Mouse (Mus musculus) adrenal gland, postnatal 25 days (tissue): Measurements from ENCODE around the gene Gnai3. TPM values are rescaled to one million over a fixed set of nuclear protein-coding genes. Genes with fewer than 3 reads are reported as not detected.

Experiments
- DNase-seq: peaks from one replicate; pipeline ENCODE4 v3.0.0; 2021; ENCODE audit warnings: mixed read lengths
- total RNA-seq: library from RNA; stranded (reverse); gene quantifications from 2 replicates; pipeline ENCODE4 v1.2.3, GENCODE M21; 2021

Gene Gnai3
- total RNA-seq, 1 experiment from 2014 or later, result 143 TPM

DNA sequence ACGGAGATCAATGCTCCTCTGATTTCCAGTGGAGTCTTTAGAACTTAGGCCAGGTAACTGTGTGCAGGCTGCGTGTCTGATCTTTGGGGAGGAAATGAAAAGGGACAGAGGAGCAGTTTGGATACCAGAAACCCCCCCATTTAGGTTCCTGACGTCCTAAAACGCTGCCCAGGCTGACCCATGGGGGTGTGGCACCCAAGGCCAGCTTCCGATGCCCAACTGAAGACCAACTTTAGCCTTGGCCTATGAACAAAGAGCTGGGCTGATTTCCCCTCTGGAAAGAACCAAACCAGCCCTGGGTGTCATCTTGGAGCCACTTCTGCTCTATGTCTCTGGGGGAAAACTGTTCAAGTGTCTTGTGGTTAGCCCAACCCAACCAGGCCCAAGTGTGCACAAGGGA is 18.1 kb upstream of the Gnai3 start:
- no peak for DNase-seq

DNA sequence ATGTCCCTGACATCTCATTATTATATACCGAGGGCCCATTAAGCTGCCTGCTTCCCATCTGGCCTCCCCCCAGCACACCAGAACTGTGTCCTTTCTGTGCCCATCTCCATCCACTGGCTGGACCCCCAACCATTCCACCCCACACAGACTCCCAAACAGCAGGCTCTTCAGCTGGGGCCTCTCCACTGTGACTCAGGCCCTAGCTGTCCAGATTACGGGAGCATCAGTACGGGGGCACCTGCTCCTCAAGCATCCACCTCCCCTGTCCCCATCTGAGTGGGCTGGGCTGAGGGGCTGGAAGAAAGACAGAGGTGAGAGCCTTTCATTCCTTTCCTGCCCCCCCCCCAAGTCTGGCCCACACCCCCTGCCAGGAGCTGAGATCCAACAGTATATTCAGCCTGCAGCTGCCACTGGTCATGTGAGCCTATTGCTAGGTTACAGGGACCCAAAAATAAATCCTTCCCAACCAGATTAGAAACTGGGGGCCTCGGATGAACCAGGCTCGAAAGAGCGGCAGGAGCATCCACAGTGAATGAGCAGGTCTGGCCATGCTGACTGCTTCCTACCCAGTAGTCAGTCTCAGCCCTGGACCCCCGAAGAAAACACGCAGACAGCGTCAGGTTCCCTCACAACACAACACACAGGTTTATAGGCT is 12.6 kb upstream of the Gnai3 start:
- no peak for DNase-seq

DNA sequence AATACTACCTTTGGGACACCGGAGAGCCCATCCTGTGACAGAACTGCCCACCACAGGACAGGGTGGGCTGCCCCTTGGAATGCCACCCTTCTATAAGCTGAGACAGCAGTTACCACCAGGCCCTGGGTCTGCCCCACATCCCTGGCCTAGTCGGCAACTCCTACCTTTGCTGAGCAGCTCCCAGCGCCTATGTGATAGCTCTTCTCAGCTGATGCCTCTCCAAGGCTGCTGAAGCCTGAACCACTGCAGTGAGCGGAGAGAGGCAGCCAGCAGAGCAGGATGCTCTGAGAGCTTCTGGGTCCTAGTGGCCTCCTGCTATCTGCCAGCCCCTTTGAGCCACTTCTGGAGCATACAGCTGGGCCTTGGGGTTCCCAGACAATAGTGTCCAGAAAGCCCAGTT is 8.7 kb upstream of the Gnai3 start, which contains the start of gene Gpr61:
TSS of gene Gpr61 (minus strand) at position 227 of the 400 bp plus-strand sequence.
- no peak for DNase-seq

DNA sequence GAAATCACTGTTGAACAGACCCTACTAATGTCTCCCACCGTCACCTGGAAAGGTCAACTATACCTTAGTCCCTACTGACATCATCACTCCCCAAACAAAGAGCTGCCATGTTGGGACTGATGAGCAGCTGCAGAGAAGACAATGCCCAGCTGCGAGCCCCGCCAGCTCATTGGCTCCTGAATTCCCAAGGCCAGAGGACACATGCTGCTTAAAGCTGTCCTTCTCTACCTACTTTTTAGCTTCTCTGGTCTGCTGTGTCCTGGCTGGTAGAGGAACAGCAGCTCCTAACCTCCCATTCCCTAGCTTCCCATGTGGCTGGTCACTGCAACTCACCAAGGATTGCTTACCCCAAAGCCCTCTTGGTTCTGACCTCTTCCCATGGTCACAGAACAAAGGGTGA is 6.3 kb upstream of the Gnai3 start:
- no peak for DNase-seq

DNA sequence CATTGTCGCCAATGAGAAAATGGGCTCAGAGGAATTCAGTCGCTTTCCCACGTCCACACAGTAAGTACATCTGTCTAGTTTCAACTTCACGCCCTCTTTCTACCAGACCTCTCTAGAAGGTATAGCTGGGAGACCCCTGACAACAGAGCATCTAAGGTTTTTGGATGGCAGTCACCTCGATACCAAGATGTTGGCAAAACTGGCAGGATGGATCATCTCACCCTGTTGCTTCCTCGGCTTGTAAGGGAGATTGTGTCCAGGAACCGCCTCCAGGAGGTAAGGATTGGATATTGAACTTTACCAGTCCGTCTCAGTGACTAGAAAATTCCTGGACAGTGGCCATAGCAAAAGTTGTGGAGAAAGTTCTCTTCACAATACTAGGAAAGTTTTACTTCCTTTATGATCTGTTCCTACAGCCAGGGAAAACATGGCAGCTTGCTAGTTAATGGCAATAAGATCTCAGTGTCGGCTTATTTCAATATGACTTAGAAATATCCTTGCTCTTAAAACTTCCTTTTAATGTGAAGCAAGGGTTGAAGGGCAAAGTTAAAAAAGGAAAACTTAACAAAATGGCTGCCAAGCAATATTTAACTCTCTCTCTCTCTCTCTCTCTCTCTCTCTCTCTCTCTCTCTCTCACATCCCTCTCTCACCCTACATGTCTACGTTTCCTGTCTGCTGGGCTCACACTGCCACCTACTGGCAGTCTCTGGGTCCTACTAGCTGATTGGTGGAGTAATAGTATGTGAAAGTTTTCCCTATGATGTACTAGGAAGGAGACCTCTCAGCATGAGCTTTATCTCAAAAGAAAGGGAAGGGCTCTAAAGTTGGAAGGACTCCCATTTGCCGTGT is 1.7 kb upstream of the Gnai3 start:
- DNase-seq, result peak; percentile 86

DNA sequence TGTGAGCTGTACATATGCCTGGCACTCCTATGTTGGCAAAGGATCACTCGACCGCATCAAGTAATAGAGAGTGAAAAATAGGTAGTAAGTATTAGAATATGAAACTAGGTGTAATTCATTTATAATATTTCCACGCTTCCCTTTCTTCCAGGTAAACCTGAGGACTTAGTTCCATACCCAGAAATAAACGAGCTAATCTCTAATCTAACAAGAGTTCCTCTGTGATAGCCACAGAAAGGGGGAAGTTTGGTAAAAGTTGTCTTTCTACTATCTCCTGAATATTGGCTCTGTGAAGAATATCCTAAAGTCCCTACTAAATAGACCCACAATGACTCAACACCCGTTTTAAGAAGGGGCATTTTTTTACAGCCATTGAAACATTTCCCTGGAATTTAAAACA is 725 bp upstream of the Gnai3 start:
- no peak for DNase-seq

DNA sequence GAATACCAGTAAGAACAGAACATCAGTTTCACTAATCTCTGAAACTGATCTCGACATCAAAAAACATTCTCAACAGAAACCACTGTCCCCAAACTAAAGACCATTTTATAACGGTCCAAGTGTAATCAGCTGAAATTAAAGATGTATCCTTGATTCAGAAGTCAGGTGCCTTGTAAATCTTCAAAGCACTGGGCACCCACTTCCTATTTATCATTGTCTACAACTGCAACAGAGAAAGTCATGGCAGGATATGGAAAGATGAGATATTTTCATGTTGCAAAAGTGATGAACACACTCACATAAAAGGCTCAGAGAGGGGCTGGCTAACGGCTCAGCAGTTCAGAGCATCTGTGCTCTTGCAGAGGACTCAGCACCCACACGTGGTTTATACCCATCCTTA is 5.2 kb downstream of the Gnai3 start:
- DNase-seq, result no peak

DNA sequence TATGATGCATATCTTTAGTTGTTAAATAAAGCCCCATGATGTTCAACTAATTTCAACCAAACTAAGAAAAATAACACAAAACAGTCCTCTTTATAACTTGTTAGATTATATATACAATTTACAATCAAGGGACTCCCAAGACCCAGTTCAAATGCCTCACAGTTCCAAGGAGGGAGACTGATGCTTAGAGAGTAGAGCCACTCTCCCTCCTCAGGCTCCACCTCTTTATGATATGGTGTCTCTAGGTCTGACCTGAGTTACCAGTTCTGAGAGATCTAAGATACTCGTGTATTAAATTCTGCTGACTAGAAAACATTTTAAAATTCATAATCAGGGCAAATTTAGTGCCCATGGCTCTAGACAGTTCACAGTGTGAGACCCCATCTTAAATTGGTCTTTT is 6.8 kb downstream of the Gnai3 start:
- DNase-seq, result no peak

DNA sequence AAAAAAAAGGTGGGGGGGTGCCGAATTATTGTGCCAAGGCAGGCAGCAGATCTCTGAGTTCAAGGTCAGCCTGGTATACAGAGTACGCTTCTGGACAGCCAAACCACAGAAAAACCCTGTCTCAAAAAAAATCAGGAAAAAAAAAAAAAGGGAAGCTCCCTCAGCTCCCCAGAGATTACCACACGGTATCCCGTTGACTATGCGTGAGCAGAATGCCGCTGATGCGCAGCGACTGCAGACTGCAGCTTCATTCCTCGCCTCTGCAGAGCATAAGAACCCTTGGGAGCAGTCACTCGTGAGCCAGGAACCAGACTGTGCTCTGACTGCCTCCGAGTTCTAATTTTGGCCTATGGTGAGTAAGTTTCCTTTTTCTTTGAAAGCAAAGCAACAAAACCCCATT is 11.2 kb downstream of the Gnai3 start:
- DNase-seq, result peak; percentile 31

DNA sequence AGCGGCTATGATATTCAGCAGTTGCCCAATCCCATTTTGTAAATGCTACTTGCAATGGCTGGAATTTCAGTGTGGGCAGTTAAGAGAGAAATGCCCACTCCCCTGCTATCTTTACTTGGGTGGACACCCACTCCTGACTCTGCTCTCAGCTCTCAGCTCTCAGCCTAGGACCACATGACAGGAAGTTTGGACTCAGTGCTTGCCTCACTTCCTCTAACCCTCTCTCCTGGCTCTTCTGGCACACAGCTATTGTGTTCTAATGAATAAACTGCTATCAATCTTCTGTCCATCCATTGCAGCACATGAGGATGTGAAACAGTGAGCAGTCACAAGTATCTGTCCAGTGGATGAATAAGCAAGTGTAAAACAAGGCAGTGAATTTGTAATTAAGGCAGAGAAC is 13.5 kb downstream of the Gnai3 start:
- DNase-seq, result no peak

DNA sequence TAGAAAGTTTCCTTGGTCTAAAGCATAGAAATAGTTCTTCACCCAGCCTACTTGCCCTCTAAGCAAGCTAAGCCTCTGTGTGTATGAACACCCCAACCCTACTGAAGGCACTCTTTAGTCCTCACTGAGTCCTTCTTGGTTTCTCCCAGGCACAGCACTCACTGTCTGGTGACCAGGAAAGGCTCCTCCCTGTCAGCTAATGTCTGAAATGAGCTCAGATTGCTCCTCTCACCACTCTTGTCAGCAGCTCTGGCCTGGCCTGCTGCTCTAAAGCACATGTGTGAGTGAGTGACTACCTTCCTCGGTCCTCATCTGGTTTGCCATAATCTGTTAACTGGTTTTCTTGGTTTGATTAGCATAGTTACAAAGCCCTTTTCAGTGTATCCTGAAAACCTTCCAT is 14.1 kb downstream of the Gnai3 start:
- no peak for DNase-seq

DNA sequence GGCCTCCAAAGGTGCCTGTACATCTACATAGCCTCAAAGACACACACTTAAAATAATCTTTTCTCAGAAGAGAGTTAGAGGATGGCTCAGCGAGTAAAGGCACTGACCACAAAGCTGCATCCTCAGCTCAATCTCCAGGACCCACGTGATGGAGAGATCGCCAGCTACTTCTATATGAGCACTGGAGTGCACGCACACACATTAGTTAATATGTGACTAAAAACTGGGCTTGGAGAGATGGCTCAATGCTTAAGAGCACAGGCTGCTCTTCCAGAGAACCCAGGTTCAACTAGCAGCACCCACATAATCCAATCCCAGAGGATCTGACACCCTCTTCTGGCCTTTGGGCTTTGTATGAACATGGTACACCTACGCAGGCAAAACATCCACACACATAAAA is 14.7 kb downstream of the Gnai3 start:
- no peak for DNase-seq

DNA sequence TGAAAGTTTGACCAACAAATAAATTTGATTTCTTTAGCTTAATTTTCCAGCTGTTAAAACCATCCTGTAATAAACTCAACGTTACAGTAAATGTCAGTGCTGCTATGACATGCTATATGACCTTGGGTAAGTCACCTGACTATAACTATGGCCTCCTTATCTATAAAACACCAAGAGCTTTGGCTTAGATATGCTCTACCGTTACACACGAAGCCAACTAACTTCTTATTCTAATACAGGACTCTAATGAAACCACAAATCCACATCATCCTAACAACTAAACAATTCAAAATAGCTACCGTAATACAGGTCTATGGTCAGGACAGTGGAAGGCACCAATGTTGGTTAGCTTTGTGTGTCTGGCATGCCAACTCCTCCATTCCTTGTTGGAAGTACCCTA is 16.1 kb downstream of the Gnai3 start:
- no peak for DNase-seq

DNA sequence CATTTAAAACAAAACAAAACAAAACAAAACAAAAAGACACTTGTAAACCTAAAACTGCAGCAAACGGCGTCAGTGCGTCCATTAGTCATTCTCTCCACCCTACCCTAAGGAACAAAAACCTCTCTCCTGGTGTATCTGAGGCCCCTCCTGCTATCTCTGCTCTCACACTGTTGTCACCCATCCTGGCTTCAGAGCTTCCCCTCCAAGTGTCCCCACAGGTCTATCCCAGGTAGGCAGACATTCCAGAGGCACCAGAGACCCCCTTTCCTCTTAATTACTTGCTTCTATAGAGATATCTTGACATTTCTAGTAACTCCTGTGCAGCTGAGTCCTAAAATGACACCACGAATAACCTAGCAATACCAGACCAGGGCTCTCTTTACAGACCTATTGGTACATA is 16.6 kb downstream of the Gnai3 start:
- no peak for DNase-seq

DNA sequence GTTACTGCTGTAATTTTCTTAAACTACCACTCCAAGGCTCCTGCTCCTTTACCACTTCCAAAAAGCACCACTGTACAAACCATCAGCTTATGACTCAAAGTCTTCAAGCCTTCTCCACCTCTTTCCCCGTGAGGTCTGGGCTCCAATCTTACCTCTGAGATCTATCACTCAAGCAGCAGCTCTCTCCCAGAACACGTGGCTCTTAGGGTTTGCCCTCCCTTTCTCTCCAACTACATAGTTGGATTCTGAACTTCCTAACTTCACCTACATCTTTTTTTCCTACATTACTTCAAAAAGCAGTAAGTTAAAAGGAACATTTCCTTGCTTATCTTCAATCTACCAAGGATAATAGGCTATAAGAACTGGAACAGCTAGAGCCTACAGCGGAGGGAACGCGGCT is 17.4 kb downstream of the Gnai3 start:
- no peak for DNase-seq

DNA sequence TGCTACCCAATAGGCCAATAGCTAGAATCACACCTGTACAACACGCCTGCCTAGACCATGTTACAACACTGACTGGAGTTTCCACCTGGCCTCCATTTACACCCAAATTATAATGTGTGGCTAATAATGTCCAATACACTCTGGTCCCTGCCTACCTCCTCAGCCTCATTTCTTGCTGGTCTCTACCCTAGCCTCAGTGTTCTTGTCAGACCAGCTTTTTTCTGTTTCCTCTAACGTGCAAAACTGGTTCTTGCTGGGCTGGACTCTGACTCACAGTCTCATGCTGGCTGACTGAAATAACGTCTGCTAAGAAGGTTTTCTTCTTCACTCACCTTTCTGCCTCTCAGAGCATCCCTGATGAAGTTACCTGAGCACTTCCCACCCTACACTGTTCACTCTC is 19.6 kb downstream of the Gnai3 start:
- no peak for DNase-seq

DNA sequence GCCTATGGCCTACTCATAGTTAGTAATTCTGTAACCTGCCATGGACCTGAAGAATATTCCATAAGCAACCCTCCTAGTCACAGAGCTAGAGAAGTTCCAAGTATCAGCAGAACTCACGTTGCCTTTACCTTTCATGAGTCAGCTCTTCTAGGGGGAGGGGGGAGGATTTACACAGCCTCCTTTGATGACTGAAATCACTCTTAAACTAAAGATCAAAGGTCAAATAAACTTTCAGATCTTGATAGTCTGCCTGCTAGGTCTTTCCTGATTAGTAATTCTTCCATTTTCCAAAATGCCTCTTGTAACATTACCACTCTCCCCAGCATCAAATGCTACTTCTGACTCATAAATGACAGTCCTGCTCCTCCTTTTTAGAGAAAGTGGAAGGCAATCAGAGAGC is 21.8 kb downstream of the Gnai3 start:
- no peak for DNase-seq

DNA sequence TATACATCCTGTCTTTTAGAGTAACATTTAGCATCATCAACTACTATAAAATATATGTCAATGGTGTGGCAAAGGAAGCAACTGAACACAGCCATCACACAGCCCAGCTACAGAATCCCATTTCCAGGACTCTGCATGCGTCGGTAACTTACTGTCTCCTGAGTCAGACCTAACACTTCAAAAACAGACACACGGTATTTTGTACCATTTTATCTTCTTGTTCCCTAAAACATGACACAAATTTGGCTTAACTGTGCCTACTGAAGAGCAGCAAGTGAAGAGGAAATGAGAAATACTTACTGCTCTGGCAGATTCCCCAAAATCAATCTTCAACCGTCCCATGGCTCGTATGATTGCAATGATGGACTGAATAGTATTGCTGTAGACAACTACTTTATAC is 22.7 kb downstream of the Gnai3 start:
- no peak for DNase-seq

DNA sequence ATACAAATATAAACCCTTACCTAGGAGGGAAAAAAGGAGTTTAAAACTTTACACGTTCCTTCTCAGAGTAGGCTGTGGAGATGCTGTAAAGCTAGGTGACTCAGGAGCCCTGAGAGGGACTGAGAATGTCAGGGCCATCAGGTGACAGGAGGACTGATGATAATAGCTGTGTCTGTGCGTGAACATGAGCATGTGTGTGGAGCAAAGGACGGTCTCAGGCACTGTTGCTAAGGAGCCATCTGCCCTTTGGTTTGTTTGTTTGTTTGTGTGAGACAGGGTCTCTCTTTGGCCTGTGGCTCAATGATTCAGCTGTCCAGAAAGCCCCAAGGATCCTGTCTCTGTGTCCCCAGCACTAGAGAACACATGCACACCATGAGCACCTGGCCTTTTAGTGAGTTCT is 24.8 kb downstream of the Gnai3 start:
- no peak for DNase-seq

DNA sequence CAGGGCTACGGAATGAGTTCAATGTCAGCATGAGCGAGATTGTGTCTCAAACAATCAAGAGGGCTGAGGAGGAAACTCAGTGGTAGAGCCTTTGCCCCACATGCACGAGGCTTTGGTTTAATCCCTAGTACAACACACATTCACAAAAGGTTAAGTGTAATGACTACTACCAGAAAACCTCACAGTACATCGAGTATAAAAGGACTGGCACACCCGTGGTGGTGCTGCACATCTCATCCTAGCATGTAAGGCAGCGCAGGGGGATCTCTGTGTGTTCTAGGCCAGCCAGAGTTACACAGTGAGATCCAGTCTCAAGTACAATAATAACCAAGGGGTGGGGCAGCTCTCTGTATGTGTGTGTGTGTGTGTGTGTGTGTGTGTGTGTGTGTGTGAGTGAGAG is 28.5 kb downstream of the Gnai3 start:
- DNase-seq, result no peak

DNA sequence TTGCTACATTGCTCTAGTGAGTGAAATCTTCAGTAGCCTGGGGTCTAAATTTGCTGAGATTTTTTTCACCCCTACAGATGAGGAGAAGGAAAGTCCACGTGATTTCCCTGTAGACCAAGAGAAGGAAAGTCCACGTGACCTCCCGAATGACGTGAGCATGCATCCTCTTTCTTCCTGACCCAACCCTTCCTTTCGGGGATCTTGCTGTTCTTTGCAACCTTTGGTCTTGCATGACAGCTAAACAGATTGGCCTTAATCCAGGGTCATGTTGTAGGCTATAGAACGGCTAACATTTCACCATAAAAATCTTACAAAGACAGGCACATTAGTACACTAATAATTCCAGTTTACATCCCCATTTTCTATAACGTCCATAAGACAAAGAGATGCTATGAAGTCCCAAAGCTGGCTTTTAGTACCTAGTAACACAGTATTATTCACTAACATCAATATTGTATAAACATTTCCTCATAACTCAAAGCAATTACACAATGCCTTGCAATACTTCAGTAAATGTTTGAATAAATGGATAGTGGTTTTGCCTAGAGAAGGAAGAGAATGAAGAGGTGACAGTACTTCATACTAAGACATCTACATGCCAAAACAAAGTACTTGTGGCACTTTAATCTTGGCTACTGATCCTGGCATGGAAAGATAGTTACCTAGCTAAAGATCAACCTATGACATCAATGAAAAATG is 32.2 kb downstream of the Gnai3 start:
- no peak for DNase-seq

DNA sequence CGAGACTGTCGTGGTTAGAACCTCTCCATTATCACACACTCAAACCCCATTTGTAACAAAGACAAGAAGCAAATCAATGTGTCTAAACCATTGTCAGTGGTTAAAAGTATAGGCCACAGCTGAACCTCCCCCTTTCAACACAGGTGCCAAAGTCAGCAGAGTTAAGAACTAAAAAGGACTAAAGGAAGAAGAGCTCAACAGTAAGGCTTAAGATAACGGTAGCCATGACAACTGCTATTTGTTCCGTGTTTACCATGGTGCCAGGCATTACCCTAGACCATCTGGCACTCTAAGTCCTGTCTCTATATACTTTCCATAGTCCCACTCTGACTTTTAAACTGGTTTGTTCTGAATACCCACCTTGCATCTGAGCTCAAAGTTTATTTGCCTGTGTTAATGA is 33.3 kb downstream of the Gnai3 start:
- no peak for DNase-seq

DNA sequence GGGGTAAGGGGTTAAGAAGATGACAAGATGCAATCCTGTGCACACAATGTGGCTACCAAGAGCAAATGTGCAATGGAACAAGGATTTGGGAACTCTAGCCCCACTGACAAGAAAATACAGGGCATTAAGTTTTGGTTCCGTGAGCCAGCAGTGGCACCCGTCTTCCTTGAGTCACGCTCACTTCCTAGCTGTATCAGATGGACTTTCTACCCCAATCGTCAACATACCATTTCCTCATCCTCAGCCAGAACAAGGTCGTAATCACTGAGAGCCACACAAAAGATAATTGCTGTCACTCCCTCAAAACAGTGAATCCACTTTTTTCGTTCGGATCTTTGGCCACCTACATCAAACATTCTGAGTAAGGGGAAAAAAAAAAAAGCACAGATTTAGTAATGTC is 33.7 kb downstream of the Gnai3 start:
- no peak for DNase-seq

DNA sequence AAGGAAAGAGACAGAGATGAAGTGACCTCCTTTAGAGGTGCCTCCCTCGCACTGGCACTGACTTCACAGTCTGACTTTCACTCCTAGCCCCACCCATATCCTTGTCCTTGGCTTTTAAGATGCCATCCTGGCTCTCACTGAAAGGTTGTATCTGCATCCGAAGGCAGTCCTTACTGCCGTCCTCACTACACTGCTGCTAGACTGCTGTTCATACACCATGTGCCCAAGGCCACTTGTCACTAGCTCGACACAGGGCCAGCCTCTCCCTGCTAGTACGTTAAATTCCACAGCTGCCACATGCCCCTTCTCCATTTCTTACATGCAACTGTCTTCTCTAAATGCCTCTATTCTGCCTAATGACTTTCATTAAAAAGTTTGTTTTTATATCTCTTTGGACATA is 34.6 kb downstream of the Gnai3 start:
- no peak for DNase-seq
